Mouse (Mus musculus): ENCODE results near the gene Mpped1. TPM values are rescaled to one million over a fixed set of nuclear protein-coding genes. Genes with fewer than 3 reads are reported as not detected.
A peak's percentile ranks its signal among the peaks of the same experiment; 100 is the strongest.

Mpped1 gene
- total and polyA plus RNA-seq, 2 experiments from 2014 or later: 14.2 to 31.4 TPM

GRCm38 (mm10) chr15:83846592-83846991, 67.3 kb downstream of the Mpped1 start:
- Histone ChIP-seq H3K9me3 (ENCODE audit: low read length) (no peaks in the 10 kb centered on the region), H3K4me2 (ENCODE audit: low read depth, low read length) (no peak overlapping the region), H3K27ac (no peak overlapping the region), H3K4me1 (ENCODE audit: insufficient read depth, low read length) (peaks cover 26% of the 10 kb centered on the region), H3K9ac (replicated peaks; ENCODE audit: low read length) (no peak overlapping the region), H3K36me3 (ENCODE audit: insufficient read depth, low read length) (no peaks in the 10 kb centered on the region), H3K27me3 (ENCODE audit: insufficient read depth, low read length) (no peaks in the 10 kb centered on the region), H3K4me3 (ENCODE audit: low read length) (no peak overlapping the region)
- DNase-seq (ENCODE audit: low spot score): no peak
- 36% methylated on average over 8 of the region's 8 CpGs for WGBS
- no peak for ATAC-seq
- TF ChIP-seq CTCF (IDR thresholded peaks at IDR 0.05; ENCODE audit: low read depth): no peak

DNA sequence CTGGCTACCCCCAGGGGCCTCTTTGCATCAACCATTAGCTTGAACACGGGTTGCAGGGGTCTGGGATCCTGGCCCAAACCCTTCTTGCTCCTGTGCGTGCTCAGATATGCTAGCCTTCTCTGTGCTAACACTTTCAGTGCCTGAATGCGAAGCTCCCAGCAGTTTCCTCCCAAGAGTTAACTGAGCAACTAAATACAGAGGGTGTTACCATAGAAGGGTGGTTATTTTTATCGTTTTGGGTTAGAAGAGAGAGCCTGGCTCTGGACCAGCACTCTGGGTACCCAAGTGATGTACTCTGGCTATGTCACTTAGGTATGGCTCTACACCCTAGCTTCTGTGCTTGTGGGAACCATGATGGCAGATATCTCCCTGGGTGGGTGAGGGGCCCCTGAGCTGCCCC, 68.2 kb downstream of the Mpped1 start:
- Histone ChIP-seq H3K4me1 (ENCODE audit: insufficient read depth, low read length) (peaks cover 26% of the 10 kb centered on the region), H3K9me3 (ENCODE audit: low read length) (no peaks in the 10 kb centered on the region), H3K4me3 (ENCODE audit: low read length) (no peak overlapping the region), H3K9ac (replicated peaks; ENCODE audit: low read length) (no peak overlapping the region), H3K27ac (peak overlapping the region; percentile 41; the same call in 1 of the 2 replicates), H3K36me3 (ENCODE audit: insufficient read depth, low read length) (no peaks in the 10 kb centered on the region), H3K4me2 (ENCODE audit: low read depth, low read length) (no peak overlapping the region), H3K27me3 (ENCODE audit: insufficient read depth, low read length) (no peaks in the 10 kb centered on the region)
- ATAC-seq (no peak), DNase-seq (ENCODE audit: low spot score) (no peak)
- TF ChIP-seq CTCF (IDR thresholded peaks at IDR 0.05; ENCODE audit: low read depth): no peak
- WGBS: 49% methylated on average over 4 of the region's 4 CpGs

DNA sequence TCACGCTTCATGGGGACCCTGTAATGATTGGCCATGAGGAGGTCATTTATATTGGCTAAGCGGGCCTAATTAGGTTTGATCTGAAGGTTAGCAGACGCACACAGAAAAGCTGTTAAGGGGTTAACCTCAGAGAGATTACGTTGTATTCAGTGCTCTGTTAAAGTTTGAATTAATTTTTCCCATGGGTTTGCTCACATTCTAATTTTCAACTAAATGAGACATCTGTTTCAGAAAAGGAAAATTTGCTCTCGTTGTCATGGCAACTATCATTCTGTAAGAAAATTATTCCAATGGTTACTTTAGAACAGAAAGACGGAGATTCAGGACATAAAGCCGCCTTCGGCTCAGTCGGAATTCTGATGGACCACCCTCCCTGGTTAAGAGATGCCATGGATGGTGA, 68.9 kb downstream of the Mpped1 start:
- H3K4me3 ChIP-seq (ENCODE audit: low read length): no peak overlapping the region
- no peak overlapping the region for H3K9ac ChIP-seq (replicated peaks; ENCODE audit: low read length)
- peaks cover 22% of the 10 kb centered on the region for H3K4me1 ChIP-seq (ENCODE audit: insufficient read depth, low read length)
- no peak for TF ChIP-seq CTCF (IDR thresholded peaks at IDR 0.05; ENCODE audit: low read depth)
- no peaks in the 10 kb centered on the region for H3K27me3 ChIP-seq (ENCODE audit: insufficient read depth, low read length)
- 44% methylated on average over 9 of the region's 9 CpGs for WGBS
- ATAC-seq (no peak), DNase-seq (ENCODE audit: low spot score) (peak; percentile 75)
- no peaks in the 10 kb centered on the region for H3K36me3 ChIP-seq (ENCODE audit: insufficient read depth, low read length)
- H3K4me2 ChIP-seq (ENCODE audit: low read depth, low read length): no peak overlapping the region
- peak overlapping the region; percentile 61 for H3K27ac ChIP-seq
- no peaks in the 10 kb centered on the region for H3K9me3 ChIP-seq (ENCODE audit: low read length)

DNA sequence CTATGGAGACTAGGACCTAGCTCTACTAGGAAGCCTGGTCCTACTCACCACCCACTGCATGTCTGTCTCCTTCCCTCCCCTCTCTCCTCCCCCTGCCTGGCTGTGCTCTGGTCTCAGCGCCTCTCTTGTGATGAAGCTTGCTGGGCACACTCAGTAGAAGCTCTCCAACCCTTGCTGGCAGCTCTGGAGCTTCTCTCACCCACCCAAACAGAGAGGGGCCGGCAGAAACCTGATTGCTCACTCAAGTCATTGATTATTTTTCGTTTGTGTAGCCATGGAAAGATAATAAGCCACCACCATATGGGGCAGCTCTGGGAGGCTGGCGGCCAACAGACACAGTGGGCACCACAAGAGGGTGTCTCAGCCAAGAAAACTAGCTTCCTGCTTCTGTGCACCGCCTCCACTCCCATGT, 74.1 kb downstream of the Mpped1 start:
- no peak overlapping the region for H3K27ac ChIP-seq
- H3K9me3 ChIP-seq (ENCODE audit: low read length): no peaks in the 10 kb centered on the region
- ATAC-seq (no peak), DNase-seq (ENCODE audit: low spot score) (no peak)
- no peak overlapping the region for H3K4me3 ChIP-seq (ENCODE audit: low read length)
- no peak overlapping the region for H3K9ac ChIP-seq (replicated peaks; ENCODE audit: low read length)
- no peak for TF ChIP-seq CTCF (IDR thresholded peaks at IDR 0.05; ENCODE audit: low read depth)
- H3K4me1 ChIP-seq (ENCODE audit: insufficient read depth, low read length): no peaks in the 10 kb centered on the region
- no peak overlapping the region for H3K4me2 ChIP-seq (ENCODE audit: low read depth, low read length)
- WGBS: 48% methylated on average over 5 of the region's 5 CpGs
- no peaks in the 10 kb centered on the region for H3K27me3 ChIP-seq (ENCODE audit: insufficient read depth, low read length)
- H3K36me3 ChIP-seq (ENCODE audit: insufficient read depth, low read length): no peaks in the 10 kb centered on the region

DNA sequence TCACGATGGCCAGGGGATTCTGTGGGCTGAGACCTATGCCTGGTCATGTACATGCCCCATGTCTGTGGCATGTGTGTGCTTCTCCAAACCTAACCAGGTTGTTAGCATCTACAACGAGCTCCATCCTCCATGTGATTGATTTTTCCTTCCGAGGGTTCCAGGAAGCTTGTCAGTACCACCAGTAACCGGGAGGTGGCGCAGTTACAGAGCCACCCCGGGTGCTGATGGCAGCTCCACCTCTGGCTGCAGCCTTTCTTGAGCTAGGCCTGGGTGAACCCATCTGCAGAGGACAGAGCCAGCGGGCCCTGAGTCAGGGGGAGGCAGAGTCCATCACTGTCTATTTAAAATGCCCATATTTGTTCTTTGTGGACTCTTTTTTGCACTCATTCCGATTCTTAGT, 77.9 kb downstream of the Mpped1 start:
- 22% methylated on average over 8 of the region's 8 CpGs for WGBS
- Histone ChIP-seq H3K4me2 (ENCODE audit: low read depth, low read length) (no peak overlapping the region), H3K9ac (replicated peaks; ENCODE audit: low read length) (no peak overlapping the region), H3K27ac (no peak overlapping the region), H3K36me3 (ENCODE audit: insufficient read depth, low read length) (no peaks in the 10 kb centered on the region), H3K4me1 (ENCODE audit: insufficient read depth, low read length) (no peaks in the 10 kb centered on the region), H3K27me3 (ENCODE audit: insufficient read depth, low read length) (no peaks in the 10 kb centered on the region), H3K4me3 (ENCODE audit: low read length) (no peak overlapping the region), H3K9me3 (ENCODE audit: low read length) (no peaks in the 10 kb centered on the region)
- ATAC-seq (no peak), DNase-seq (ENCODE audit: low spot score) (peak; percentile 68)
- TF ChIP-seq CTCF (IDR thresholded peaks at IDR 0.05; ENCODE audit: low read depth): peak; percentile 90

- peak; percentile 32 for DNase-seq (ENCODE audit: low spot score)
Observed at GRCm38 (mm10) chr15:83865626-83866025, 86.4 kb downstream of the Mpped1 start.

GRCm38 (mm10) chr15:83870936-83871335, 91.7 kb downstream of the Mpped1 start:
- Histone ChIP-seq H3K4me3 (ENCODE audit: low read length) (no peak overlapping the region), H3K9me3 (ENCODE audit: low read length) (no peaks in the 10 kb centered on the region), H3K27me3 (ENCODE audit: insufficient read depth, low read length) (peaks cover 3% of the 10 kb centered on the region; the same call in 1 of the 2 replicates), H3K9ac (replicated peaks; ENCODE audit: low read length) (no peak overlapping the region), H3K27ac (no peak overlapping the region), H3K4me2 (ENCODE audit: low read depth, low read length) (no peak overlapping the region), H3K4me1 (ENCODE audit: insufficient read depth, low read length) (no peaks in the 10 kb centered on the region), H3K36me3 (ENCODE audit: insufficient read depth, low read length) (no peaks in the 10 kb centered on the region)
- no peak for ATAC-seq
- no peak for TF ChIP-seq CTCF (IDR thresholded peaks at IDR 0.05; ENCODE audit: low read depth)
- DNase-seq (ENCODE audit: low spot score): no peak
- 20% methylated on average over 16 of the region's 17 CpGs for WGBS

More at GRCm38 (mm10) chr15:83865626-83866025, 86.4 kb downstream of the Mpped1 start:
- Histone ChIP-seq H3K9ac (replicated peaks; ENCODE audit: low read length) (no peak overlapping the region), H3K27me3 (ENCODE audit: insufficient read depth, low read length) (peaks cover 3% of the 10 kb centered on the region; the same call in 1 of the 2 replicates), H3K4me2 (ENCODE audit: low read depth, low read length) (no peak overlapping the region), H3K27ac (no peak overlapping the region), H3K4me3 (ENCODE audit: low read length) (no peak overlapping the region), H3K36me3 (ENCODE audit: insufficient read depth, low read length) (no peaks in the 10 kb centered on the region), H3K4me1 (ENCODE audit: insufficient read depth, low read length) (no peaks in the 10 kb centered on the region), H3K9me3 (ENCODE audit: low read length) (no peaks in the 10 kb centered on the region)
- TF ChIP-seq CTCF (IDR thresholded peaks at IDR 0.05; ENCODE audit: low read depth): no peak
- 83% methylated on average over 5 of the region's 5 CpGs for WGBS
- ATAC-seq: no peak
